Mouse (Mus musculus): ENCODE data around the gene Fcgr3. TPM values are rescaled to one million over a fixed set of nuclear protein-coding genes. Genes with fewer than 3 reads are reported as not detected.

Fcgr3 gene
- total RNA-seq (2021), result 1 to 10 TPM; 1.8 to 4.4 TPM
- long read RNA-seq, experiment 1, partial matches to known transcripts, result 0 of 2 reads
- long read RNA-seq, experiment 1, other reads (novel, unspliced or antisense), result 0 of 2 reads
- long read RNA-seq, experiment 2, partial matches to known transcripts, result 0 of 2 reads
- long read RNA-seq, experiment 2, other reads (novel, unspliced or antisense), result 1 of 2 reads

- peak; percentile 73 for DNase-seq (ENCODE audit: low spot score)
Observed at GRCm38 (mm10) chr1:171064491-171065242, at the start of gene Fcgr3. Gene Fcgr3, minus strand, starts transcription at chr1:171064935.

- DNase-seq (ENCODE audit: low spot score), result peak; percentile 94
Observed at GRCm38 (mm10) chr1:171113873-171114299, 49.2 kb upstream of the Fcgr3 start, which contains the start of gene Cfap126. Gene Cfap126, plus strand, starts transcription at chr1:171113918.

GRCm38 (mm10) chr1:171112986-171113385 is 48.3 kb upstream of the Fcgr3 start:
- no peak for DNase-seq (ENCODE audit: low spot score)

- peak; percentile 49 for DNase-seq (ENCODE audit: low spot score)
Observed at GRCm38 (mm10) chr1:171111781-171112575, 47.2 kb upstream of the Fcgr3 start.

- DNase-seq (ENCODE audit: low spot score), result peak; percentile 93
Observed at GRCm38 (mm10) chr1:171111020-171111780, 46.5 kb upstream of the Fcgr3 start.

- no peak for DNase-seq (ENCODE audit: low spot score)
Observed at GRCm38 (mm10) chr1:171110659-171111019, 45.9 kb upstream of the Fcgr3 start.

GRCm38 (mm10) chr1:171109620-171110019 is 44.9 kb upstream of the Fcgr3 start:
- no peak for DNase-seq (ENCODE audit: low spot score)

- DNase-seq (ENCODE audit: low spot score), result no peak
Observed at GRCm38 (mm10) chr1:171105226-171105625, 40.5 kb upstream of the Fcgr3 start.

GRCm38 (mm10) chr1:171103179-171103840 is 38.6 kb upstream of the Fcgr3 start:
- no peak for DNase-seq (ENCODE audit: low spot score)

- DNase-seq (ENCODE audit: low spot score), result peak; percentile 86
Observed at GRCm38 (mm10) chr1:171102547-171103177, 37.9 kb upstream of the Fcgr3 start.

GRCm38 (mm10) chr1:171101733-171102546 is 37.2 kb upstream of the Fcgr3 start:
- DNase-seq (ENCODE audit: low spot score), result peak; percentile 86

GRCm38 (mm10) chr1:171101033-171101432 is 36.3 kb upstream of the Fcgr3 start:
- no peak for DNase-seq (ENCODE audit: low spot score)

- DNase-seq (ENCODE audit: low spot score), result no peak
Observed at GRCm38 (mm10) chr1:171097612-171098011, 32.9 kb upstream of the Fcgr3 start.

- DNase-seq (ENCODE audit: low spot score), result no peak
Observed at GRCm38 (mm10) chr1:171097136-171097535, 32.4 kb upstream of the Fcgr3 start.

GRCm38 (mm10) chr1:171096110-171096964 is 31.6 kb upstream of the Fcgr3 start:
- DNase-seq (ENCODE audit: low spot score), result no peak

- no peak for DNase-seq (ENCODE audit: low spot score)
Observed at GRCm38 (mm10) chr1:171094424-171094823, 29.7 kb upstream of the Fcgr3 start.

GRCm38 (mm10) chr1:171090761-171091160 is 26.0 kb upstream of the Fcgr3 start:
- no peak for DNase-seq (ENCODE audit: low spot score)

GRCm38 (mm10) chr1:171089891-171090290 is 25.2 kb upstream of the Fcgr3 start:
- DNase-seq (ENCODE audit: low spot score), result no peak
